Mouse (Mus musculus) spleen, adult 2 months (tissue): ENCODE results near the gene Pik3c2b.

Experiments used
- CTCF ChIP-seq: fragments of 200-500 bp; IDR thresholded peaks from 2 replicates; pipeline ENCODE4 v1.5.1; 2011; ENCODE audit warnings: mild to moderate bottlenecking, inconsistent platforms; ENCODE audit not compliant: insufficient read depth, insufficient read length, insufficient replicate concordance; ENCODE audit errors: extremely low read depth
- POLR2A ChIP-seq: fragments of 200-500 bp; IDR thresholded peaks from 2 replicates; pipeline ENCODE4 v1.6.1; 2011; ENCODE audit warnings: low read depth, low read length, inconsistent platforms

- TF ChIP-seq POLR2A: no peak
- TF ChIP-seq CTCF: no peak
These were observed 2.1 kb downstream of the Pik3c2b start for GRCm38 (mm10) chr1:133047575-133047974.
